Mouse (Mus musculus): ENCODE measurements around the gene Sh3bp2.
A peak's percentile ranks its signal among the peaks of the same experiment; 100 is the strongest.

The Sh3bp2 gene

GRCm38 (mm10) chr5:34526477-34526775 lies 788 bp downstream of the Sh3bp2 start:
- no peak for DNase-seq (ENCODE audit: low read depth, low spot score)

- DNase-seq (ENCODE audit: low read depth, low spot score): no peak
Observed at GRCm38 (mm10) chr5:34527352-34527751, 1.7 kb downstream of the Sh3bp2 start.

- DNase-seq (ENCODE audit: low read depth, low spot score): no peak
Observed at GRCm38 (mm10) chr5:34528724-34529123, 3.1 kb downstream of the Sh3bp2 start.

GRCm38 (mm10) chr5:34530116-34530515 lies 4.5 kb downstream of the Sh3bp2 start:
- DNase-seq (ENCODE audit: low read depth, low spot score): no peak

GRCm38 (mm10) chr5:34530687-34531086 lies 5.0 kb downstream of the Sh3bp2 start:
- DNase-seq (ENCODE audit: low read depth, low spot score): no peak

GRCm38 (mm10) chr5:34533066-34533465 lies 7.4 kb downstream of the Sh3bp2 start:
- DNase-seq (ENCODE audit: low read depth, low spot score): no peak

- DNase-seq (ENCODE audit: low read depth, low spot score): no peak
Observed at GRCm38 (mm10) chr5:34533820-34534219, 8.2 kb downstream of the Sh3bp2 start.

- DNase-seq (ENCODE audit: low read depth, low spot score): no peak
Observed at GRCm38 (mm10) chr5:34534776-34535581, 9.3 kb downstream of the Sh3bp2 start.

- no peak for DNase-seq (ENCODE audit: low read depth, low spot score)
Observed at GRCm38 (mm10) chr5:34535831-34536230, 10.2 kb downstream of the Sh3bp2 start.

GRCm38 (mm10) chr5:34538079-34538478 lies 12.4 kb downstream of the Sh3bp2 start:
- no peak for DNase-seq (ENCODE audit: low read depth, low spot score)

- no peak for DNase-seq (ENCODE audit: low read depth, low spot score)
Observed at GRCm38 (mm10) chr5:34538527-34538926, 12.9 kb downstream of the Sh3bp2 start.

GRCm38 (mm10) chr5:34539121-34539520 lies 13.5 kb downstream of the Sh3bp2 start:
- DNase-seq (ENCODE audit: low read depth, low spot score): no peak

- DNase-seq (ENCODE audit: low read depth, low spot score): no peak
Observed at GRCm38 (mm10) chr5:34542166-34542565, 16.5 kb downstream of the Sh3bp2 start.

- no peak for DNase-seq (ENCODE audit: low read depth, low spot score)
Observed at GRCm38 (mm10) chr5:34543114-34543513, 17.5 kb downstream of the Sh3bp2 start.

- peak; percentile 23 for DNase-seq (ENCODE audit: low read depth, low spot score)
Observed at GRCm38 (mm10) chr5:34547410-34547809, 21.8 kb downstream of the Sh3bp2 start.

GRCm38 (mm10) chr5:34549135-34549482 lies 23.5 kb downstream of the Sh3bp2 start:
- DNase-seq (ENCODE audit: low read depth, low spot score): no peak

GRCm38 (mm10) chr5:34549483-34550221 lies 24.0 kb downstream of the Sh3bp2 start:
- DNase-seq (ENCODE audit: low read depth, low spot score): peak; percentile 19

- no peak for DNase-seq (ENCODE audit: low read depth, low spot score)
Observed at GRCm38 (mm10) chr5:34550251-34550650, 24.6 kb downstream of the Sh3bp2 start.

- DNase-seq (ENCODE audit: low read depth, low spot score): no peak
Observed at GRCm38 (mm10) chr5:34551821-34552220, 26.2 kb downstream of the Sh3bp2 start.

- no peak for DNase-seq (ENCODE audit: low read depth, low spot score)
Observed at GRCm38 (mm10) chr5:34563854-34564253, 38.2 kb downstream of the Sh3bp2 start.

- DNase-seq (ENCODE audit: low read depth, low spot score): no peak
Observed at GRCm38 (mm10) chr5:34564291-34564690, 38.7 kb downstream of the Sh3bp2 start.

GRCm38 (mm10) chr5:34565545-34566283 lies 40.1 kb downstream of the Sh3bp2 start:
- DNase-seq (ENCODE audit: low read depth, low spot score): no peak

- no peak for DNase-seq (ENCODE audit: low read depth, low spot score)
Observed at GRCm38 (mm10) chr5:34571551-34571950, 45.9 kb downstream of the Sh3bp2 start.

Data from retina, postnatal 7 days (tissue).